Mouse (Mus musculus): ENCODE measurements around the gene Ank.

DNA sequence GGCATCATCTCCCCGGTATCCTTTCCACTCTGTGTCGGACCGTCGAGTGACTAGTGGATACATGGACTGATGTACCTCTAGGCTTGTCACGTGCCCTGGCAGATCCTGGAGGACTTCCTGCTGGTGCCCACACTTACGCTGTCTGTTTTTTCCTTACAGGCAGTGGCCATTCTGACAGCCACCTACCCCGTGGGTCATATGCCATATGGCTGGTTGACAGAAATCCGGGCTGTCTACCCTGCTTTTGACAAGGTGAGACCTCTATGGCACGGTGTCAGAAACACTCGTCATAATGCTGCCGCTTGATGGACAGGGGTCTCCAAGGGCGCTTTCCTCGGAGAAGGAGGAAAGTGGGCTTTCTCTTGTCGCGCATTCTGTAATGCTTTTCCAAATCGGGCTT lies 100.9 kb downstream of the Ank start:
- no peak for TF ChIP-seq POLR2A (IDR thresholded peaks at IDR 0.05; ENCODE audit: extremely low read depth, insufficient read depth, low read length)
- no peak for TF ChIP-seq CTCF (IDR thresholded peaks at IDR 0.05; ENCODE audit: extremely low read depth, insufficient read depth, low read length)

All from cortical plate, adult 2 months (tissue).